Mouse (Mus musculus): Measurements from ENCODE around the gene Ier3. TPM values are rescaled to one million over a fixed set of nuclear protein-coding genes. Genes with fewer than 3 reads are reported as not detected.

Ier3 gene
- polyA plus RNA-seq, 1 experiment: 6.2 TPM

DNA sequence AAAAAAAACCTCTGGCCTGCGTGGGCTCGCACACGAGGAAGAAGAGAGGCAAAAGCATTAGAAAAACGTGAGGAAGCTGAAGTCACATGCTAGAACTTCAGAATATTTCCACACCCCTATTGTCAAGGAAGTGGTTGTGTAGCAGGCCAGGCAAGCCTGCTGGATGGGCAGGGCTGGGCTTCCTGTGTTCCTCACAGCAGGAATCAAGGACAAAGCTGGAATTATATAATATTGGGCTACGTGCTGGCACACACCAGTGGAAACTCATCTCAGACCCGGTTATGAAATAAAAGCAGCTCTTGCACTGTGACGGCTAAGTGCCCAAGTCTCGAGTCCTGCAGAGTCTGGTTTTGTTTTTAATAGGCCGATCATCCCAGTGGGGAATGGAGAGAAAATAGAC lies 13.4 kb upstream of the Ier3 start:
- Histone ChIP-seq H3K4me1 (replicated peaks; ENCODE audit: control insufficient read depth, insufficient read depth, low read length) (no peaks in the 10 kb centered on the region; the same call in 1 of the 2 replicates), H3K4me3 (ENCODE audit: control insufficient read depth, insufficient read depth, low read length) (no peak overlapping the region)

DNA sequence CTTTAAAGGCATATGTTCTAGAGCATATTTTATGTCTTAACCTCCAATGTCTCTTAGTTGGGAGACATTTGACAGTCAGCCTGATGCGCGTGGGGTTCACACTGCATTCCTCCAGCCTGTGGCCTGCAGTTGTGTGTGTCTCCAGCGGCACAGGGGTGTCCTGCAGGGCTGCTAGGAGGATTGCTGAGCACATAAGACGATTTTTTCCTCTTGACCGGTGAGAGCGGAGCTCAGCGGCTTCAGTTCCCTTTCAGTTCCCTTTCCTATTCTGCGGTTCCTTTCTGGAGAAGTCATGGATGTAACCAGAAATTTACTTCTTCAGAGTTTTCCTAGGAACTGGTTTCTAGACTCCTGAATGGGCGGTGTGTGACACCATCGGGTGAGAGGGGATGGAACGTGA lies 12.1 kb upstream of the Ier3 start:
- DNase-seq: no peak
- 96% methylated on average over 11 of the region's 11 CpGs for WGBS
- TF ChIP-seq POLR2A (IDR thresholded peaks at IDR 0.05; ENCODE audit: control insufficient read depth, extremely low read depth, insufficient read depth, low read length, poor library complexity) (no peak), CTCF (IDR thresholded peaks at IDR 0.05; ENCODE audit: borderline replicate concordance, control insufficient read depth, extremely low read depth, insufficient read depth, low read length, poor library complexity) (no peak)

More for the DNA sequence above, 13.4 kb upstream of the Ier3 start:
- TF ChIP-seq POLR2A (IDR thresholded peaks at IDR 0.05; ENCODE audit: control insufficient read depth, extremely low read depth, insufficient read depth, low read length, poor library complexity) (no peak), CTCF (IDR thresholded peaks at IDR 0.05; ENCODE audit: borderline replicate concordance, control insufficient read depth, extremely low read depth, insufficient read depth, low read length, poor library complexity) (no peak)
- no peaks in the 10 kb centered on the region for H3K27me3 ChIP-seq (ENCODE audit: control insufficient read depth, insufficient read depth, low read length)
- H3K27ac ChIP-seq (ENCODE audit: control insufficient read depth, insufficient read depth, low read length): no peak overlapping the region
- no peak for DNase-seq
- 61% methylated on average over 9 of the region's 9 CpGs for WGBS
- H3K36me3 ChIP-seq (ENCODE audit: control insufficient read depth, insufficient read depth, low read length): no peaks in the 10 kb centered on the region

DNA sequence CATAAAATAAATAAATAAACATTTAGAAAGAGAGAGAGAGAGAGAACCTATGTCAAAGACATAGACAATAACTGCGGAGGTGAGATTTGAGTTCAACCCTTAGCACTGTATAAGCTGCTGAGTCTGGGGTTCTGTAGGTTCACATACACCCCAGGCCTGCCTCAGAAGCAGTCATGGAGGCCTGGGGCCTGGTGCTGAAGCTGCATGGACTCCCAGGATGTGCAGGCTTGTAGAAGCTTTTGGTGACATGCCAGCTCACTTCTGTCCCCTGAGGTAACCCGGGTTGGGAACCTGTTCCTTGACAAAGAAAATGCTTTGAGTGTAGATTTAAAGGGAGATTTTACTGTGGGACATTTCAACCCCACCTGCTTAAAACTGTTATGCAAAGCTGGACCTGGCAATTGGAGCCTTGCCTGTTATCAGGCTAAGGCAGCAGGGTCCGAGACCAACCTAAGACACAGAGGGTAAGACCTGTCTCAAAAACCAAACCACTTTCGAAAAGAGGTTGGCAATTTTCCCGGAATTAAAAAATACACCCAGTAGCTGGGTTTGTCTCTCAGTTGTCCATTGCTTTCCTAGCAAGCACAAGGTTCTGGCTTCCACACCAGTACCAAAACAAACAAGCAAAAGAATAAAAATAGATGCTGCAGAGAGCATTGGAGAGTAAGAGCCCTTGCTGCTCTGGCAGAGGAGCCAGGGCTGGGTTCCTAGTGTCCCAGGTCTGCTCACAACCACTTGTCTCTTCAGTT lies 10.4 kb upstream of the Ier3 start:
- 49% methylated on average over 5 of the region's 5 CpGs for WGBS
- no peak overlapping the region for H3K4me3 ChIP-seq (ENCODE audit: control insufficient read depth, insufficient read depth, low read length)
- DNase-seq: no peak
- TF ChIP-seq CTCF (IDR thresholded peaks at IDR 0.05; ENCODE audit: borderline replicate concordance, control insufficient read depth, extremely low read depth, insufficient read depth, low read length, poor library complexity) (no peak), POLR2A (IDR thresholded peaks at IDR 0.05; ENCODE audit: control insufficient read depth, extremely low read depth, insufficient read depth, low read length, poor library complexity) (no peak)
- no peaks in the 10 kb centered on the region for H3K36me3 ChIP-seq (ENCODE audit: control insufficient read depth, insufficient read depth, low read length)
- no peaks in the 10 kb centered on the region for H3K27me3 ChIP-seq (ENCODE audit: control insufficient read depth, insufficient read depth, low read length)
- H3K4me1 ChIP-seq (replicated peaks; ENCODE audit: control insufficient read depth, insufficient read depth, low read length): no peaks in the 10 kb centered on the region; the same call in 1 of the 2 replicates
- no peak overlapping the region for H3K27ac ChIP-seq (ENCODE audit: control insufficient read depth, insufficient read depth, low read length)

More for the DNA sequence above, 12.1 kb upstream of the Ier3 start:
- H3K36me3 ChIP-seq (ENCODE audit: control insufficient read depth, insufficient read depth, low read length): no peaks in the 10 kb centered on the region
- no peaks in the 10 kb centered on the region; the same call in 1 of the 2 replicates for H3K4me1 ChIP-seq (replicated peaks; ENCODE audit: control insufficient read depth, insufficient read depth, low read length)
- no peaks in the 10 kb centered on the region for H3K27me3 ChIP-seq (ENCODE audit: control insufficient read depth, insufficient read depth, low read length)
- H3K4me3 ChIP-seq (ENCODE audit: control insufficient read depth, insufficient read depth, low read length): no peak overlapping the region
- H3K27ac ChIP-seq (ENCODE audit: control insufficient read depth, insufficient read depth, low read length): no peak overlapping the region

DNA sequence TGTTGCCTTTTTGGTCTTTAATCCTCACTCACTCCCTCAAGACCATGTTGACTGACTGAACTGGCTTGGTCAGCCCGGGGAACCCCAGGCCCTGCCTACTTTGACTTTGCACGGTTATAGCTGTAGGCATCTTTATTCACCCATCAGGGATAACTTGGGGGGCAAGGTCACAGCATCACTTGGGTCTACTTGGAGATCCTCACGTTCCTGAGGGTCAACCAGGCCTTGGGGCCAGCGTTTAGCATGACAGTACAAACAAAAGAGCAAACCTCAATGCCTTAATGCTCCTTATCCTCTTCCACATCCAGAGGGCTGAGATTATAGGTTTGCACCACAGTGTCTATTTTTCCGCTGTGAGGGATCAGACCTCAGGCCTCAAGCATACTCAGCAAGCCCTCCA lies 9.2 kb upstream of the Ier3 start:
- Histone ChIP-seq H3K4me3 (ENCODE audit: control insufficient read depth, insufficient read depth, low read length) (no peak overlapping the region), H3K27ac (ENCODE audit: control insufficient read depth, insufficient read depth, low read length) (no peak overlapping the region), H3K4me1 (replicated peaks; ENCODE audit: control insufficient read depth, insufficient read depth, low read length) (no peaks in the 10 kb centered on the region; the same call in 1 of the 2 replicates), H3K27me3 (ENCODE audit: control insufficient read depth, insufficient read depth, low read length) (no peaks in the 10 kb centered on the region), H3K36me3 (ENCODE audit: control insufficient read depth, insufficient read depth, low read length) (no peaks in the 10 kb centered on the region)
- no peak for DNase-seq
- TF ChIP-seq CTCF (IDR thresholded peaks at IDR 0.05; ENCODE audit: borderline replicate concordance, control insufficient read depth, extremely low read depth, insufficient read depth, low read length, poor library complexity) (no peak), POLR2A (IDR thresholded peaks at IDR 0.05; ENCODE audit: control insufficient read depth, extremely low read depth, insufficient read depth, low read length, poor library complexity) (no peak)
- WGBS: 93% methylated on average over 5 of the region's 5 CpGs

DNA sequence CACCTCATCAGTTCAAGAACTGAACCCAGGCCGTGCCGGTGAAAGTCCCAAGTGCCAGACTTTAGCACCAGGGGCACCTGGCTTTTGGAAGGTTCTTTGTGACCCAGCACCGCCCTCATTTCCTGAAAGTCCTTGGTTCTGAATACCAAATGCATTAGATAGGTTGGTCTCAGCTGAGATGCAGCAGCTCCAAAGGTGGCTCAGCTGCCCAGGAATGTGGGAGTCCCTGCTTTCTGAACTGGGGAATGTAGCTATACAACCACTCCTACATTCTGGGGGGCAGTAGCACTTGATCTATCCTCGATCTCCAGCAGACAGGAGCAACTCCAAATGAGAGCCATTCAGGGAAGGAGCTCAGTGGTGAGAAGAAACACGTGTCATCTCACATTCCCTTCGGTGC lies 8.7 kb upstream of the Ier3 start:
- peak overlapping the region; percentile 26 for H3K27ac ChIP-seq (ENCODE audit: control insufficient read depth, insufficient read depth, low read length)
- no peaks in the 10 kb centered on the region for H3K27me3 ChIP-seq (ENCODE audit: control insufficient read depth, insufficient read depth, low read length)
- 75% methylated on average over 6 of the region's 6 CpGs for WGBS
- no peak overlapping the region for H3K4me3 ChIP-seq (ENCODE audit: control insufficient read depth, insufficient read depth, low read length)
- no peaks in the 10 kb centered on the region; the same call in 1 of the 2 replicates for H3K4me1 ChIP-seq (replicated peaks; ENCODE audit: control insufficient read depth, insufficient read depth, low read length)
- DNase-seq: no peak
- no peaks in the 10 kb centered on the region for H3K36me3 ChIP-seq (ENCODE audit: control insufficient read depth, insufficient read depth, low read length)
- TF ChIP-seq CTCF (IDR thresholded peaks at IDR 0.05; ENCODE audit: borderline replicate concordance, control insufficient read depth, extremely low read depth, insufficient read depth, low read length, poor library complexity) (no peak), POLR2A (IDR thresholded peaks at IDR 0.05; ENCODE audit: control insufficient read depth, extremely low read depth, insufficient read depth, low read length, poor library complexity) (no peak)

DNA sequence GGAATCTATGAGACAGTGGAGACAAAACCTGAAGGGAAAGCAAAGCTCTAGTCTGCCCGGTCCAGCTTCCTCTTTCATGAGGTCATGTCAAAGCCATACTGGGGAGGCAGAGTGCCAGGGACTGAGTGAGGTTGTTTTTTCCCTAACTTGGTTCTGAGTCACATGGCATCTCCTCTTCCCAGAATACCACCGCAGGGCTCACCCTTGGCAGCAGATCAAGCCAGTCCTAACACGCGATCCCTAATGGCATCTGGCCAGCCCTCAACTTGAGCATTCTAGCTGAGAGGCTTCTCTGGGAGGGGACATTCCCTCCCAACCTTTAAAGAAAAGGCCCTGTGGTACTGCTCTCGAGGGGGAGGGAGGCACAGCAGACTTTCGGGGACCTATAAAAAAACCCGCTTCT lies 8.2 kb upstream of the Ier3 start:
- H3K27me3 ChIP-seq (ENCODE audit: control insufficient read depth, insufficient read depth, low read length): no peaks in the 10 kb centered on the region
- H3K27ac ChIP-seq (ENCODE audit: control insufficient read depth, insufficient read depth, low read length): peak overlapping the region; percentile 26
- no peaks in the 10 kb centered on the region; the same call in 1 of the 2 replicates for H3K4me1 ChIP-seq (replicated peaks; ENCODE audit: control insufficient read depth, insufficient read depth, low read length)
- TF ChIP-seq CTCF (IDR thresholded peaks at IDR 0.05; ENCODE audit: borderline replicate concordance, control insufficient read depth, extremely low read depth, insufficient read depth, low read length, poor library complexity): no peak
- no peak for TF ChIP-seq POLR2A (IDR thresholded peaks at IDR 0.05; ENCODE audit: control insufficient read depth, extremely low read depth, insufficient read depth, low read length, poor library complexity)
- DNase-seq: no peak
- no peak overlapping the region for H3K4me3 ChIP-seq (ENCODE audit: control insufficient read depth, insufficient read depth, low read length)
- H3K36me3 ChIP-seq (ENCODE audit: control insufficient read depth, insufficient read depth, low read length): no peaks in the 10 kb centered on the region
- 33% methylated on average over 7 of the region's 7 CpGs for WGBS
